21 mouse cellular contexts compared by ENCODE assay signal in genomic region chr9:65622826-65623225, GRCm38 (mm10). TPM values are rescaled to one million over a fixed set of nuclear protein-coding genes. Genes with fewer than 3 reads are reported as not detected.
"Had no signal": no experiment of that assay in that cellular context is flagged by ENCODE, and none has a peak within 500 bp of the region (broad histone marks: within the 10 kb centered on the region; RNA-seq: fewer than 3 reads in every experiment).

No protein-coding gene starts in this region.

- H3K36me3 ChIP-seq: lung, embryonic 15.5 days; midbrain, embryonic 13.5 days; midbrain, embryonic 15.5 days; neural tube, embryonic 13.5 days; neural tube, embryonic 15.5 days had no signal

- H3K4me1 ChIP-seq: lung, embryonic 15.5 days; midbrain, embryonic 13.5 days; midbrain, embryonic 15.5 days; neural tube, embryonic 13.5 days; neural tube, embryonic 15.5 days had no signal

- H3K27ac ChIP-seq: lung, embryonic 15.5 days; macrophage; midbrain, embryonic 13.5 days; midbrain, embryonic 15.5 days; neural tube, embryonic 13.5 days; neural tube, embryonic 15.5 days had no signal

- ATAC-seq: liver, postnatal 0 days; lung, postnatal 0 days; midbrain, embryonic 13.5 days; midbrain, embryonic 15.5 days had no signal

- H3K4me2 ChIP-seq: lung, embryonic 15.5 days; midbrain, embryonic 11.5 days; midbrain, embryonic 13.5 days; midbrain, embryonic 15.5 days; neural tube, embryonic 13.5 days; neural tube, embryonic 15.5 days had no signal

- H3K4me3 ChIP-seq: lung, embryonic 15.5 days; megakaryocyte, embryonic 14.5 days; midbrain, embryonic 13.5 days; midbrain, embryonic 15.5 days; neural tube, embryonic 13.5 days; neural tube, embryonic 15.5 days had no signal

- DNase-seq: liver, postnatal 0 days; lung, adult 2 months; lung, postnatal 14 days; lung, postnatal 36 days; retina, postnatal 1 day; right cerebral cortex, adult 18-20 months; right cerebral cortex, postnatal 25 days; right cerebral cortex, postnatal 4 days; spleen, adult 18-20 months; thymus, adult 18-20 months; thymus, postnatal 25 days had no signal

- H3K9ac ChIP-seq: liver, postnatal 0 days; lung, embryonic 15.5 days; midbrain, embryonic 13.5 days; midbrain, embryonic 15.5 days; neural tube, embryonic 13.5 days; neural tube, embryonic 15.5 days had no signal

- H3K9me3 ChIP-seq: lung, embryonic 15.5 days; megakaryocyte, embryonic 14.5 days; midbrain, embryonic 13.5 days; midbrain, embryonic 15.5 days; neural tube, embryonic 13.5 days; neural tube, embryonic 15.5 days had no signal

RNA-seq across cellular contexts. Expression of gene Pif1, which starts 35.9 kb away (rescaled TPM):
- total RNA-seq: monocyte, adult 5-6 weeks had no signal
